Mouse (Mus musculus): ENCODE results near the gene Csad. TPM values are rescaled to one million over a fixed set of nuclear protein-coding genes. Genes with fewer than 3 reads are reported as not detected.

The Csad gene
- polyA plus RNA-seq, 1 experiment, result 77.6 TPM

DNA sequence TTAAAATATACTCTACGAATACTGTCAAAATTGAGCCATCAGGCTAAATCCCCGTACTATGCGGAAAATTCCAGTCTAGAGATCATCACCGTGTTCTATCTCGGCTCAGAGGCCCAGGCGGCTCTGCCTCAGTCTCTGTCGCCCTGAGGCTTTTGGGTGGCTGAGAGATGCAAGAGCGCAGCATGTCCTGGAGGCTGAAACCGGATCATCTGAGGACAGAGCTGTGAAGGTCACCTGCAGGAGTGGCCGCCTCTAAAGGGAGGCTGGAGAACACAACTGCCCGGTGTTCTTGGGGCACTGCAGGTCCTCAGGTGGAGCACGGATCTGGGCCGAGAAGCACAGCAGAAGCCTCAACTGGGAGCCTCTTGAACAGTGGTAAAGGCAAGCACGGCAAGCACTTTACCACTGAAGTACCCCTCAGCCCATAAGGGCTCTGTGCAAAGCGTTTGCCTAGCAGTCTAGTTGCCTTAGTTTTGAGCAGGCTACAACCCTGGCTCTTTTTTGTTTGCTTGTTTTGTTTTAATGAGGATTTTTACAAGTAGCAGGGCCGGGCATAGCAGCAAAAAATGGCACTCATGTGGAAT lies 28.7 kb downstream of the Csad start:
- 97% methylated on average over 16 of the region's 16 CpGs for WGBS
- Histone ChIP-seq H3K27me3 (ENCODE audit: control insufficient read depth, insufficient read depth, low read length) (no peaks in the 10 kb centered on the region), H3K36me3 (ENCODE audit: control insufficient read depth, insufficient read depth, low read length) (no peaks in the 10 kb centered on the region), H3K27ac (ENCODE audit: control insufficient read depth, insufficient read depth, low read length) (no peak overlapping the region), H3K4me3 (ENCODE audit: control insufficient read depth, insufficient read depth, low read length) (no peak overlapping the region), H3K4me1 (replicated peaks; ENCODE audit: control insufficient read depth, insufficient read depth, low read length) (peaks cover 2% of the 10 kb centered on the region; the same call in 1 of the 2 replicates)
- no peak for DNase-seq
- TF ChIP-seq CTCF (IDR thresholded peaks at IDR 0.05; ENCODE audit: borderline replicate concordance, control insufficient read depth, extremely low read depth, insufficient read depth, low read length, poor library complexity) (no peak), POLR2A (IDR thresholded peaks at IDR 0.05; ENCODE audit: control insufficient read depth, extremely low read depth, insufficient read depth, low read length, poor library complexity) (no peak)

DNA sequence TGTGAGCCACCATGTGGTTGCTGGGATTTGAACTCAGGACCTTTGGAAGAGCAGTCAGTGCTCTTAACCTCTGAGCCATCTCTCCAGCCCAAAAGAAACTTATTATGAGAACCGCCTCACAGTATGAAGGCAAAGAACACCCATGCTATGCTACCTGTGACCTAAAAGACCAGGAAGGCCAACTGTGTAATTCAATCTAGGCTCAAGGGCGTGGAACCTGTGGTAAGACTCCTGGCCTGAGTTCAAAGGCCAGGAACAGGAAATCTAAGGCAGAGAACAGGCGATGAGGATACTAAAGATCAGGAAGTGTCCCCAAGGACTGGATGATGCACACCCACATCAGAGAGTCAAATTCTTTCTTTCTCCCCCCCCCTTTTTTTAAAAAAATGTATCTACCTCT lies 30.9 kb downstream of the Csad start:
- no peak overlapping the region for H3K4me3 ChIP-seq (ENCODE audit: control insufficient read depth, insufficient read depth, low read length)
- no peak overlapping the region for H3K27ac ChIP-seq (ENCODE audit: control insufficient read depth, insufficient read depth, low read length)
- no peak for DNase-seq
- no peaks in the 10 kb centered on the region for H3K36me3 ChIP-seq (ENCODE audit: control insufficient read depth, insufficient read depth, low read length)
- TF ChIP-seq CTCF (IDR thresholded peaks at IDR 0.05; ENCODE audit: borderline replicate concordance, control insufficient read depth, extremely low read depth, insufficient read depth, low read length, poor library complexity), result no peak
- no peaks in the 10 kb centered on the region for H3K27me3 ChIP-seq (ENCODE audit: control insufficient read depth, insufficient read depth, low read length)
- 63% methylated on average over 3 of the region's 3 CpGs for WGBS
- H3K4me1 ChIP-seq (replicated peaks; ENCODE audit: control insufficient read depth, insufficient read depth, low read length), result peaks cover 2% of the 10 kb centered on the region; the same call in 1 of the 2 replicates

DNA sequence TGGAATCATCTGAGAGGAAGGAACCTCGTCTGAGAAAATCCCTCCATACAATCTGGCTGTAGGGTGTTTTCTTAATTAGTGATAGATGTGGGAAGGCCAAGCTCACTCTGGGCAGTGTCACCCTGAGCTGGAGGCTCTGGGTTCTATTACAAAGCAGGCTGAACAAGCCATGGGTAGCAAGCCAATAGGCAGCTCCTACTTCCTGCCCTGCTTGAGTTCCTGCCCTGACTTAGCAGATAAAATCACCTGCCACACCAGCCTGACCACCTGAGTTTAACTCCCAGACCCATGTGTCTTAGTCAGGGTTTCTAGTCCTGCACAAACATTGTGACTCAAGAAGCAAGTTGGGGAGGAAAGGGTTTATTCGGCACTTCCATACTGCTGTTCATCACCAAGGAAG lies 35.5 kb downstream of the Csad start:
- no peak overlapping the region for H3K4me3 ChIP-seq (ENCODE audit: control insufficient read depth, insufficient read depth, low read length)
- H3K36me3 ChIP-seq (ENCODE audit: control insufficient read depth, insufficient read depth, low read length), result no peaks in the 10 kb centered on the region
- peaks cover 15% of the 10 kb centered on the region for H3K4me1 ChIP-seq (replicated peaks; ENCODE audit: control insufficient read depth, insufficient read depth, low read length)
- no peaks in the 10 kb centered on the region for H3K27me3 ChIP-seq (ENCODE audit: control insufficient read depth, insufficient read depth, low read length)
- TF ChIP-seq POLR2A (IDR thresholded peaks at IDR 0.05; ENCODE audit: control insufficient read depth, extremely low read depth, insufficient read depth, low read length, poor library complexity), result no peak
- no peak for TF ChIP-seq CTCF (IDR thresholded peaks at IDR 0.05; ENCODE audit: borderline replicate concordance, control insufficient read depth, extremely low read depth, insufficient read depth, low read length, poor library complexity)
- H3K27ac ChIP-seq (ENCODE audit: control insufficient read depth, insufficient read depth, low read length), result no peak overlapping the region
- 88% methylated on average over 2 of the region's 2 CpGs for WGBS
- no peak for DNase-seq

DNA sequence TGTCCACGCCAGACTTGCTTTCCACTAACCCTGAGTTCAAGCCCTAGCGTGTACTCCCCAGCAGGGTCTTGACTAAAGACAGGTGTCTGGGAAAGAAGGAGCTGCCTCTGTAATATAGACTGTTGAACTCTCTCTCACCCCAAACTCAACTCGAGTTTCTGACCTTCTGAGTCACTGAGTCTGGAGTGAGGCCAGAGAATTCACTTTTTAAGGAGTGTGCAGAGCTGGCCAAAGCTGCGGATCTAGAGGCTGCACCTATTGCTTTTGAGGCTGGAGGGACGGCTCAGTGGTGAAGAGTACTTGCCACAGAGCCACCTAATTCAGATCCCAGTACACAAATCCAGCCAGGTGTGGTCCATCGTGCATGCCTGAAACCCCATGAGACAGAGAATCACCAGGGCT lies 36.9 kb downstream of the Csad start:
- Histone ChIP-seq H3K36me3 (ENCODE audit: control insufficient read depth, insufficient read depth, low read length) (no peaks in the 10 kb centered on the region), H3K27me3 (ENCODE audit: control insufficient read depth, insufficient read depth, low read length) (no peaks in the 10 kb centered on the region), H3K4me3 (ENCODE audit: control insufficient read depth, insufficient read depth, low read length) (no peak overlapping the region), H3K4me1 (replicated peaks; ENCODE audit: control insufficient read depth, insufficient read depth, low read length) (peaks cover 17% of the 10 kb centered on the region), H3K27ac (ENCODE audit: control insufficient read depth, insufficient read depth, low read length) (no peak overlapping the region)
- DNase-seq, result no peak
- 81% methylated on average over 6 of the region's 6 CpGs for WGBS
- TF ChIP-seq POLR2A (IDR thresholded peaks at IDR 0.05; ENCODE audit: control insufficient read depth, extremely low read depth, insufficient read depth, low read length, poor library complexity), result no peak
- TF ChIP-seq CTCF (IDR thresholded peaks at IDR 0.05; ENCODE audit: borderline replicate concordance, control insufficient read depth, extremely low read depth, insufficient read depth, low read length, poor library complexity), result no peak

DNA sequence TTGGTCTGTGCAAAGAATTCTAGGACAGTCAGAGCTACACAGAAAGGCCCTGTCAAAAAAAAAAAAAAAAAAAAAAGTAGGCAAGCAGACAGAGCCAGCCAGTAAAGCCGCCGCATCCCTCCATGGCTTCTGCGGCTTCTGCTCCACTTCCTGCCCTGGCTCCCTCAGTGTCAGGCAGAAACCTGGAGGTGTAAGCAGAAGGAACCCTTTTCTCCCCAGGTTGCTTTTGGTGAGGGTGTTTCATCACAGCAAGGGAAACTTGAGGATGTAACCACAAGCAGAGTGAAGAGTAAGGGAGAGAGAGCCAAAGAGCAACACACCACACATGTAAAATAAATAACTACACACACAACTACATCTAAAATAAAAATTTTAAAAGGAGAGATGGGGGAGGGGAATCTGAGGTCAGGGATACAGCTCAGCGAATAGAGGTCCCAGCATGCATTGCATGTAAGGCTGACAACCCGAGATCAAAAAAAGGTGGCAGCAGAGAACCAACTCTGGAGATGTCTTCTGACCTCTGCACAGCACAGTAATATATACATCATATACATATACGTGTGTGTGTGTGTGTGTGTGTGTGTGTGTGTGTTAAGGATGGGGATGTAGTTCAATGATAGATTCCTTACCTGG lies 38.9 kb downstream of the Csad start:
- H3K27ac ChIP-seq (ENCODE audit: control insufficient read depth, insufficient read depth, low read length), result peak overlapping the region; percentile 86
- peak; percentile 42 for DNase-seq
- no peaks in the 10 kb centered on the region for H3K27me3 ChIP-seq (ENCODE audit: control insufficient read depth, insufficient read depth, low read length)
- WGBS, result 3% methylated on average over 6 of the region's 6 CpGs
- H3K4me3 ChIP-seq (ENCODE audit: control insufficient read depth, insufficient read depth, low read length), result no peak overlapping the region
- H3K4me1 ChIP-seq (replicated peaks; ENCODE audit: control insufficient read depth, insufficient read depth, low read length), result peaks cover 17% of the 10 kb centered on the region
- no peak for TF ChIP-seq POLR2A (IDR thresholded peaks at IDR 0.05; ENCODE audit: control insufficient read depth, extremely low read depth, insufficient read depth, low read length, poor library complexity)
- TF ChIP-seq CTCF (IDR thresholded peaks at IDR 0.05; ENCODE audit: borderline replicate concordance, control insufficient read depth, extremely low read depth, insufficient read depth, low read length, poor library complexity), result no peak
- no peaks in the 10 kb centered on the region for H3K36me3 ChIP-seq (ENCODE audit: control insufficient read depth, insufficient read depth, low read length)

DNA sequence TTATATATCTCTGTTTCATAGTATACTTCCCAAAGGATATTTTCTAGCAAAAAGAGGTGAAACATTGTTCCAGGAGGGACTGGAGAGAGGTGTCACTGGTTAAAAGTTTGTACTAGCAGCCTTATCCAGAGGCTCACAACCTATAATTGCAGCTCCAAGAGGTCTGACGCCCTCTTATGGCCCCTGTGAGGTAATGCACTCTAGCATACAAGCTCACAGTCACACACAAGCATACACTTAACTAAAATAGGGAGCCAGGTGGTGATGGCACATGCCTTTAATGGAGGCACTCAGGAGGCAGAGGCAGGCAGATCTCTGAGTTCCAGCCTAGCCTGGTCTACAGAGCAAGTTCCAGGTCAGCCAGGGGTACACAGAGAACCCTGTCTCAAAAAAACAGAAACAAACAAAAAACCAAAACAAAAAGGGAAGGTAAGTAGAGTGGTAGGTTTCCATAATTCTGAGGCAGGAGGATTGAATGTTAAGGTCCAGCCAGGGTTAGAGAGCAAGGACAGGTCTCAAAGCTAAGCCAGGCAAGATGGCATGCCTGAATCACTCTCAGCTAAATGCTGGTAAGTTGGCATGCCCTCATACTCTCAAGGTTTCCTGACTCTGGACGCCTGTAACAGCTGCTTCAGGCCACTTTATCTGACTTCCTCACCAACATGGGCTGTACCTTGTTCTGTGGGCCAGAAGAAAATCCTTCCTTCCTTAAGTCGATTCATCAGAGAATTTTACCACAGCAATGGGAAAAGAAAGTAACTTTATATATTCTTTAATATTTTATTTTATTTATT lies 40.4 kb downstream of the Csad start:
- no peaks in the 10 kb centered on the region for H3K27me3 ChIP-seq (ENCODE audit: control insufficient read depth, insufficient read depth, low read length)
- H3K36me3 ChIP-seq (ENCODE audit: control insufficient read depth, insufficient read depth, low read length), result no peaks in the 10 kb centered on the region
- 36% methylated on average over 3 of the region's 3 CpGs for WGBS
- 0 out of 2 replicates have a peak overlapping the region, but pooled peaks have one; percentile 5 for H3K27ac ChIP-seq (ENCODE audit: control insufficient read depth, insufficient read depth, low read length)
- no peak for DNase-seq
- H3K4me3 ChIP-seq (ENCODE audit: control insufficient read depth, insufficient read depth, low read length), result no peak overlapping the region
- TF ChIP-seq POLR2A (IDR thresholded peaks at IDR 0.05; ENCODE audit: control insufficient read depth, extremely low read depth, insufficient read depth, low read length, poor library complexity), result no peak
- no peak for TF ChIP-seq CTCF (IDR thresholded peaks at IDR 0.05; ENCODE audit: borderline replicate concordance, control insufficient read depth, extremely low read depth, insufficient read depth, low read length, poor library complexity)
- H3K4me1 ChIP-seq (replicated peaks; ENCODE audit: control insufficient read depth, insufficient read depth, low read length), result peaks cover 19% of the 10 kb centered on the region

Data from thymus, adult 2 months (tissue).